Mouse (Mus musculus) liver, embryonic 12.5 days (tissue): Measurements from ENCODE around the gene Agbl5. TPM values are rescaled to one million over a fixed set of nuclear protein-coding genes. Genes with fewer than 3 reads are reported as not detected.
A peak's percentile ranks its signal among the peaks of the same experiment; 100 is the strongest.

Experiments
- ATAC-seq: fragments of 200-750 bp; cut with Nextera tagmentation; 2 replicates; pipeline ENCODE4 v1.8.0; 2017; ENCODE audit warnings: moderate number of reproducible peaks, mild to moderate bottlenecking, moderate library complexity
- H3K27ac ChIP-seq: fragments of 300-500 bp; sonication (generic); 2 replicates; pipeline ENCODE4 v1.5.1; 2016; ENCODE audit warnings: mild to moderate bottlenecking
- H3K27me3 ChIP-seq: fragments of 300-500 bp; sonication (generic); replicated peaks from 2 replicates; pipeline ENCODE4 v1.6.1; 2016; ENCODE audit warnings: mild to moderate bottlenecking, moderate library complexity
- H3K36me3 ChIP-seq: fragments of 300-500 bp; sonication (generic); 2 replicates; pipeline ENCODE4 v1.6.1; 2016; ENCODE audit warnings: mild to moderate bottlenecking, moderate library complexity
- H3K4me1 ChIP-seq: fragments of 300-500 bp; sonication (generic); 2 replicates; pipeline ENCODE4 v1.6.1; 2016
- H3K4me2 ChIP-seq: fragments of 300-500 bp; sonication (generic); 2 replicates; pipeline ENCODE4 v1.6.1; 2016; ENCODE audit warnings: mild to moderate bottlenecking, moderate library complexity
- H3K4me3 ChIP-seq: fragments of 300-500 bp; sonication (generic); 2 replicates; pipeline ENCODE4 v1.5.1; 2016; ENCODE audit warnings: mild to moderate bottlenecking, moderate library complexity
- H3K9ac ChIP-seq: fragments of 300-500 bp; sonication (generic); 2 replicates; pipeline ENCODE4 v1.6.1; 2016; ENCODE audit warnings: mild to moderate bottlenecking, moderate library complexity
- H3K9me3 ChIP-seq: fragments of 300-500 bp; sonication (generic); replicated peaks from 2 replicates; pipeline ENCODE4 v1.6.1; 2016; ENCODE audit warnings: mild to moderate bottlenecking, moderate library complexity
- WGBS: fragments of 180-500 bp; shearing (Covaris S2); methylation state at CpG from one replicate; pipeline ENCODE4 v1.1.7; 2016; ENCODE audit not compliant: insufficient replicate concordance; 5-methylcytosine and 5-hydroxymethylcytosine counted together
- polyA plus RNA-seq: library from polyadenylated mRNA; unstranded; fragments of >200 nt; fragmentation: Nextera tagmentation; extraction: Ambion mirVana; gene quantifications from 2 replicates; pipeline ENCODE4 v1.2.1, GENCODE M21; 2016

Agbl5 gene
- polyA plus RNA-seq, 1 experiment from 2014 or later, result 7.2 TPM

- Histone ChIP-seq H3K27me3 (no peaks in the 10 kb centered on the region), H3K9ac (peak overlapping the region; percentile 60), H3K4me2 (peak overlapping the region; percentile 67), H3K9me3 (no peaks in the 10 kb centered on the region), H3K4me3 (peak overlapping the region; percentile 55), H3K36me3 (peaks cover 33% of the 10 kb centered on the region), H3K27ac (peak overlapping the region; percentile 84), H3K4me1 (peaks cover 90% of the 10 kb centered on the region)
- ATAC-seq, result no peak
- WGBS, result 39% methylated on average over 6 of the region's 6 CpGs
These were observed 26.4 kb downstream of the Agbl5 start for GRCm38 (mm10) chr5:30914849-30915248.

GRCm38 (mm10) chr5:30915456-30915855 lies 27.0 kb downstream of the Agbl5 start:
- Histone ChIP-seq H3K36me3 (peaks cover 39% of the 10 kb centered on the region), H3K4me2 (peak overlapping the region; percentile 67), H3K9ac (peak overlapping the region; percentile 60), H3K4me3 (peak overlapping the region; percentile 55), H3K27me3 (no peaks in the 10 kb centered on the region), H3K27ac (peak overlapping the region; percentile 84), H3K4me1 (peaks cover 95% of the 10 kb centered on the region), H3K9me3 (no peaks in the 10 kb centered on the region)
- 21% methylated on average over 9 of the region's 9 CpGs for WGBS
- peak; percentile 23 for ATAC-seq

- Histone ChIP-seq H3K27ac (peak overlapping the region; percentile 84), H3K4me1 (peaks cover 95% of the 10 kb centered on the region)
These were observed 27.5 kb downstream of the Agbl5 start for GRCm38 (mm10) chr5:30915974-30916433.

GRCm38 (mm10) chr5:30916841-30917240 lies 28.3 kb downstream of the Agbl5 start:
- H3K9ac ChIP-seq, result no peak overlapping the region
- H3K9me3 ChIP-seq, result no peaks in the 10 kb centered on the region
- 0 out of 2 replicates have a peak overlapping the region, but pooled peaks have one; percentile 67 for H3K4me2 ChIP-seq
- no peak for ATAC-seq
- no peak overlapping the region for H3K4me3 ChIP-seq
- H3K27ac ChIP-seq, result peak overlapping the region; percentile 84
- H3K27me3 ChIP-seq, result no peaks in the 10 kb centered on the region
- H3K4me1 ChIP-seq, result peaks cover 91% of the 10 kb centered on the region
- peaks cover 44% of the 10 kb centered on the region for H3K36me3 ChIP-seq
- 79% methylated on average over 9 of the region's 9 CpGs for WGBS

More at GRCm38 (mm10) chr5:30915974-30916433, 27.5 kb downstream of the Agbl5 start:
- Histone ChIP-seq H3K27me3 (no peaks in the 10 kb centered on the region), H3K9me3 (no peaks in the 10 kb centered on the region), H3K4me3 (peak overlapping the region; percentile 55), H3K36me3 (peaks cover 44% of the 10 kb centered on the region), H3K9ac (no peak overlapping the region), H3K4me2 (peak overlapping the region; percentile 67)
- peak; percentile 58 for ATAC-seq
- WGBS, result 2% methylated on average over 7 of the region's 7 CpGs

- Histone ChIP-seq H3K4me2 (no peak overlapping the region), H3K9ac (no peak overlapping the region), H3K36me3 (peaks cover 44% of the 10 kb centered on the region), H3K27ac (0 out of 2 replicates have a peak overlapping the region, but pooled peaks have one; percentile 1), H3K4me1 (peaks cover 91% of the 10 kb centered on the region), H3K4me3 (no peak overlapping the region), H3K9me3 (no peaks in the 10 kb centered on the region), H3K27me3 (no peaks in the 10 kb centered on the region)
- ATAC-seq, result no peak
- 83% methylated on average over 11 of the region's 11 CpGs for WGBS
These were observed 28.9 kb downstream of the Agbl5 start for GRCm38 (mm10) chr5:30917348-30917747.

- Histone ChIP-seq H3K9me3 (no peaks in the 10 kb centered on the region), H3K4me1 (peaks cover 91% of the 10 kb centered on the region), H3K27me3 (no peaks in the 10 kb centered on the region), H3K36me3 (peaks cover 44% of the 10 kb centered on the region), H3K4me2 (no peak overlapping the region), H3K4me3 (no peak overlapping the region), H3K9ac (no peak overlapping the region), H3K27ac (0 out of 2 replicates have a peak overlapping the region, but pooled peaks have one; percentile 1)
- WGBS, result 80% methylated on average over 31 of the region's 31 CpGs
- no peak for ATAC-seq
These were observed 29.6 kb downstream of the Agbl5 start for GRCm38 (mm10) chr5:30917891-30918670.

GRCm38 (mm10) chr5:30918691-30919090 lies 30.2 kb downstream of the Agbl5 start:
- Histone ChIP-seq H3K4me2 (no peak overlapping the region), H3K9ac (no peak overlapping the region), H3K4me1 (peaks cover 91% of the 10 kb centered on the region), H3K9me3 (no peaks in the 10 kb centered on the region), H3K27me3 (no peaks in the 10 kb centered on the region), H3K4me3 (no peak overlapping the region), H3K27ac (no peak overlapping the region), H3K36me3 (peaks cover 44% of the 10 kb centered on the region)
- no peak for ATAC-seq
- WGBS, result 80% methylated on average over 8 of the region's 8 CpGs

GRCm38 (mm10) chr5:30919831-30920614 lies 31.5 kb downstream of the Agbl5 start:
- no peak for ATAC-seq
- H3K9ac ChIP-seq, result peak overlapping the region; percentile 70; the same call in 1 of the 2 replicates
- H3K27ac ChIP-seq, result peak overlapping the region; percentile 86; the same call in 1 of the 2 replicates
- WGBS, result 72% methylated on average over 11 of the region's 11 CpGs
- no peaks in the 10 kb centered on the region for H3K27me3 ChIP-seq
- H3K4me1 ChIP-seq, result peaks cover 84% of the 10 kb centered on the region
- H3K9me3 ChIP-seq, result no peaks in the 10 kb centered on the region
- H3K4me3 ChIP-seq, result no peak overlapping the region
- peaks cover 44% of the 10 kb centered on the region for H3K36me3 ChIP-seq
- H3K4me2 ChIP-seq, result peak overlapping the region; percentile 86

- Histone ChIP-seq H3K27ac (peak overlapping the region; percentile 86; the same call in 1 of the 2 replicates), H3K4me3 (peak overlapping the region; percentile 70), H3K4me2 (peak overlapping the region; percentile 86), H3K9me3 (no peaks in the 10 kb centered on the region), H3K9ac (peak overlapping the region; percentile 70), H3K4me1 (peaks cover 78% of the 10 kb centered on the region), H3K36me3 (peaks cover 47% of the 10 kb centered on the region), H3K27me3 (no peaks in the 10 kb centered on the region)
- 60% methylated on average over 19 of the region's 19 CpGs for WGBS
- ATAC-seq, result no peak
These were observed 32.1 kb downstream of the Agbl5 start for GRCm38 (mm10) chr5:30920621-30921020.

- peaks cover 69% of the 10 kb centered on the region for H3K4me1 ChIP-seq
- WGBS, result 2% methylated on average over 40 of the region's 40 CpGs
These were observed 33.0 kb downstream of the Agbl5 start, which contains the start of gene Khk for GRCm38 (mm10) chr5:30921256-30922033. TSS of gene Khk (plus strand) at chr5:30921431.

GRCm38 (mm10) chr5:30922581-30923041 lies 34.1 kb downstream of the Agbl5 start:
- no peak for ATAC-seq
- peak overlapping the region; percentile 70 for H3K9ac ChIP-seq
- peaks cover 58% of the 10 kb centered on the region for H3K4me1 ChIP-seq
- WGBS, result 40% methylated on average over 10 of the region's 10 CpGs
- no peaks in the 10 kb centered on the region for H3K9me3 ChIP-seq
- H3K27me3 ChIP-seq, result no peaks in the 10 kb centered on the region
- peak overlapping the region; percentile 86 for H3K27ac ChIP-seq
- peak overlapping the region; percentile 86 for H3K4me2 ChIP-seq
- H3K4me3 ChIP-seq, result peak overlapping the region; percentile 70
- peaks cover 37% of the 10 kb centered on the region for H3K36me3 ChIP-seq

More at GRCm38 (mm10) chr5:30921256-30922033, 33.0 kb downstream of the Agbl5 start, which contains the start of gene Khk:
- Histone ChIP-seq H3K27ac (peak within 1 kb of the TSS; percentile 86), H3K4me2 (peak within 1 kb of the TSS; percentile 86), H3K27me3 (no peaks in the 10 kb centered on the region), H3K4me3 (peak within 1 kb of the TSS; percentile 70), H3K36me3 (peaks cover 47% of the 10 kb centered on the region), H3K9me3 (no peaks in the 10 kb centered on the region), H3K9ac (peak within 1 kb of the TSS; percentile 70)
- peak; percentile 93 for ATAC-seq
